Mouse (Mus musculus): ENCODE results near the gene Magi1. TPM values are rescaled to one million over a fixed set of nuclear protein-coding genes. Genes with fewer than 3 reads are reported as not detected.

The Magi1 gene
- total and polyA plus RNA-seq, 3 experiments: not detected

DNA sequence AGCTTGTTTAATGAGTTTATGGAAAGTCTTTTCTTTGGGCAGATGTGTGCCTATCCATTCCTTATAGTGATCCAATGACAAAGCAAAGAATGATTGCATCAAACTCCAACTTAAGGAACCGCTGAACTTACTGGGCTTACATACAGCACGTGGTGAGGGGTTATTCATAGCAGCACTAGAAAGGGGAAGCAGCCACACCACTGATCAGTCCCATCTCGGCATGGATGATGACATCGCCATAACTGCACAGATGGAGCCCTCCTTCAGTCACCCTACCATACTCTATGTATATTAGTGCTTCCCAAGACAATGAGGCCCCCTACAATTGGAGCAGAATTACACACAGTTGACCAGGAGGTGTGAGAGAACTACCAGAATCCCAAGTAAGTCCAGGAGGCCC lies 238.5 kb downstream of the Magi1 start:
- TF ChIP-seq MAFK (IDR thresholded peaks at IDR 0.05; ENCODE audit: borderline replicate concordance, low read depth, low read length) (no peak), ELF1 (IDR thresholded peaks at IDR 0.05; ENCODE audit: low read depth, low read length) (no peak), NRF1 (IDR thresholded peaks at IDR 0.05; ENCODE audit: insufficient read depth, low read depth, low read length, poor library complexity, severe bottlenecking) (no peak), MAX (IDR thresholded peaks at IDR 0.05; ENCODE audit: low read length) (no peak), MYC (IDR thresholded peaks at IDR 0.05; ENCODE audit: low read depth, low read length) (no peak), POLR2AphosphoS2 (IDR thresholded peaks at IDR 0.05; ENCODE audit: low read length) (no peak), GABPA (IDR thresholded peaks at IDR 0.05; ENCODE audit: low read depth, low read length) (no peak), ZC3H11A (IDR thresholded peaks at IDR 0.05; ENCODE audit: low read depth, low read length) (no peak), MXI1 (IDR thresholded peaks at IDR 0.05; ENCODE audit: low read depth, low read length) (no peak), POLR2A (IDR thresholded peaks at IDR 0.05; ENCODE audit: control insufficient read depth in 1 of 2, insufficient read depth in 1 of 2, low read depth in 1 of 2, low read length in 2 of 2, poor library complexity in 1 of 2) (no peak), CTCF (IDR thresholded peaks at IDR 0.05 in 2 of 3, conservative IDR thresholded peaks at IDR 0.05 in 1 of 3; ENCODE audit: control insufficient read depth in 1 of 3, insufficient read depth in 1 of 3, low read depth in 2 of 3, low read length in 3 of 3, poor library complexity in 1 of 3, severe bottlenecking in 1 of 3) (no peak), POLR2AphosphoS5 (IDR thresholded peaks at IDR 0.05; ENCODE audit: borderline replicate concordance, low read depth, low read length) (no peak)
- Histone ChIP-seq H3K79me2 (ENCODE audit: control insufficient read depth, insufficient read depth, low read length, poor library complexity) (no peaks in the 10 kb centered on the region), H3K36me3 (ENCODE audit: control insufficient read depth in 1 of 2, insufficient read depth in 2 of 2, low read length in 2 of 2) (no peaks in the 10 kb centered on the region), H3K4me1 (ENCODE audit: control insufficient read depth in 1 of 2, insufficient read depth in 2 of 2, low read length in 2 of 2) (no peaks in the 10 kb centered on the region), H3K9ac (ENCODE audit: control insufficient read depth, low read depth, low read length, poor library complexity, severe bottlenecking) (no peak overlapping the region), H3K27ac (ENCODE audit: control insufficient read depth, low read depth, low read length) (no peak overlapping the region), H3K9me3 (replicated peaks; ENCODE audit: insufficient read depth, low read length) (no peaks in the 10 kb centered on the region), H3K4me3 (ENCODE audit: control insufficient read depth in 1 of 2, insufficient read depth in 1 of 2, low read depth in 2 of 2, low read length in 2 of 2) (no peak overlapping the region), H3K27me3 (ENCODE audit: control insufficient read depth in 1 of 2, insufficient read depth in 2 of 2, low read length in 2 of 2) (no peaks in the 10 kb centered on the region)
- DNase-seq (ENCODE audit: low read depth, low spot score): no peak

DNA sequence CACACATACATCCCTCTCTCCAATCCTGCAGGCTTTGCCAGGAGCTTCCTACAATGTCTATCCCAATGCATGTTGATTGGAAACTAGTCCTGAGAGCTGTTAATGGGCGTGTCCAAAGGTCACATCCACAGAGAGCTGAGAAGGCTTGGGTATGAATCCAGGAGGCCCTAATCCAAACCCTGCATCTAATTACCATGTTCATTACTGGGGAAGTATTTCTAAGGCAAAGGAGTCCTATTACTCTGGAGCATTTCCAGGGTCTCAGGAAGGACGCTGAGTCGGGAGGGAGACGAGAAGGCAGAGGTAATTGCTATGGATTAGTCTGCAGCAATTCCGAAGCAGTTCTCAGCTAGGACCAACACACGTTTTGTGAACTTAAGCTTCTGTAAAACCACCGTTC lies 240.3 kb downstream of the Magi1 start:
- no peak overlapping the region for H3K27ac ChIP-seq (ENCODE audit: control insufficient read depth, low read depth, low read length)
- no peak overlapping the region for H3K4me3 ChIP-seq (ENCODE audit: control insufficient read depth in 1 of 2, insufficient read depth in 1 of 2, low read depth in 2 of 2, low read length in 2 of 2)
- no peak for DNase-seq (ENCODE audit: low read depth, low spot score)
- TF ChIP-seq ZKSCAN1 (IDR thresholded peaks at IDR 0.05; ENCODE audit: low read depth, low read length) (no peak), ETS1 (IDR thresholded peaks at IDR 0.05; ENCODE audit: low read depth, low read length) (no peak), JUND (IDR thresholded peaks at IDR 0.05; ENCODE audit: low read depth, low read length) (no peak), MEF2A (IDR thresholded peaks at IDR 0.05; ENCODE audit: extremely low read depth, insufficient replicate concordance, low read depth, low read length, poor library complexity, severe bottlenecking) (no peak), RCOR1 (IDR thresholded peaks at IDR 0.05; ENCODE audit: low read depth, low read length) (no peak), CTCF (IDR thresholded peaks at IDR 0.05 in 2 of 3, conservative IDR thresholded peaks at IDR 0.05 in 1 of 3; ENCODE audit: control insufficient read depth in 1 of 3, insufficient read depth in 1 of 3, low read depth in 2 of 3, low read length in 3 of 3, poor library complexity in 1 of 3, severe bottlenecking in 1 of 3) (no peak), MYC (IDR thresholded peaks at IDR 0.05; ENCODE audit: low read depth, low read length) (no peak), MAX (IDR thresholded peaks at IDR 0.05; ENCODE audit: low read length) (no peak), POLR2A (IDR thresholded peaks at IDR 0.05; ENCODE audit: control insufficient read depth in 1 of 2, insufficient read depth in 1 of 2, low read depth in 1 of 2, low read length in 2 of 2, poor library complexity in 1 of 2) (no peak), SIN3A (IDR thresholded peaks at IDR 0.05; ENCODE audit: low read length) (no peak), MAZ (IDR thresholded peaks at IDR 0.05; ENCODE audit: low read depth, low read length) (no peak), RAD21 (IDR thresholded peaks at IDR 0.05; ENCODE audit: low read depth, low read length) (no peak), GABPA (IDR thresholded peaks at IDR 0.05; ENCODE audit: low read depth, low read length) (no peak), POLR2AphosphoS5 (IDR thresholded peaks at IDR 0.05; ENCODE audit: borderline replicate concordance, low read depth, low read length) (no peak), NELFE (IDR thresholded peaks at IDR 0.05; ENCODE audit: low read depth, low read length) (no peak), EP300 (IDR thresholded peaks at IDR 0.05; ENCODE audit: low read depth in 1 of 2, low read length in 2 of 2) (no peak)
- no peaks in the 10 kb centered on the region for H3K9me3 ChIP-seq (replicated peaks; ENCODE audit: insufficient read depth, low read length)
- H3K79me2 ChIP-seq (ENCODE audit: control insufficient read depth, insufficient read depth, low read length, poor library complexity): no peaks in the 10 kb centered on the region
- H3K4me1 ChIP-seq (ENCODE audit: control insufficient read depth in 1 of 2, insufficient read depth in 2 of 2, low read length in 2 of 2): no peaks in the 10 kb centered on the region
- H3K36me3 ChIP-seq (ENCODE audit: control insufficient read depth in 1 of 2, insufficient read depth in 2 of 2, low read length in 2 of 2): no peaks in the 10 kb centered on the region
- no peaks in the 10 kb centered on the region for H3K27me3 ChIP-seq (ENCODE audit: control insufficient read depth in 1 of 2, insufficient read depth in 2 of 2, low read length in 2 of 2)
- no peak overlapping the region for H3K9ac ChIP-seq (ENCODE audit: control insufficient read depth, low read depth, low read length, poor library complexity, severe bottlenecking)

Data from MEL (cell line).